In the genomic region with DNA sequence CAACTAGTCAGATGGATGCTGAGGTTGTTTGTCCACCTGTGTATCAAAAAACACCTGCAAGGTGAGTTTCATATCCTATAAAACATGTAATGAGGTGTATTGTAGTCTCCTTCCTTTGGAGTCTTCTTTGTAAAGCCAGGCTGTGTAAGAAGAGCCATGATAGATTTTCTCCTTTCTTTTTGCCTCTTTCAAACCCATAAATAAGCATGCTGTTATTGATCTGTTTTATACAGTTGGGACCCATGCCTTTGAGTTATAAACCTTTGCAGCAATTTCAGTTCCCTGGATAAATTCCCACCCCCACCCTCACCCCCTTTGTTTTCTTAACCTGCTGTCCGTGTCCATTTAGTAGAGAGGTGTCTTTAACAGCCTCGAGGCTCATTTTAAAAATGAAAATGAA, we compare ENCODE assay signal across 25 mouse cellular contexts.
A peak's percentile ranks its signal among the peaks of the same experiment; 100 is the strongest.
DNase-seq lines count a peak whose midpoint lies in the region; ATAC-seq and TF ChIP-seq lines count a peak whose summit lies in the region.
"Had no signal": no experiment of that assay in that cellular context is flagged by ENCODE, and none has a peak within 500 bp of the region (broad histone marks: within the 10 kb centered on the region; RNA-seq: fewer than 3 reads in every experiment).

No protein-coding gene starts in this region.

- 62% methylated on average over 2 of the region's 2 CpGs for WGBS in neural tube, embryonic 12.5 days
- WGBS in midbrain, embryonic 14.5 days, result 63% methylated on average over 2 of the region's 2 CpGs
- WGBS in intestine, embryonic 16.5 days, result 70% methylated on average over 2 of the region's 2 CpGs

- no peaks in the 10 kb centered on the region for H3K9me3 ChIP-seq in neural tube, embryonic 12.5 days
- no peaks in the 10 kb centered on the region for H3K9me3 ChIP-seq in midbrain, embryonic 14.5 days (ENCODE audit: control insufficient read depth, low read length)
- H3K9me3 ChIP-seq in intestine, embryonic 16.5 days (ENCODE audit: control insufficient read depth, low read length), result no peaks in the 10 kb centered on the region
- H3K9me3 ChIP-seq: forebrain, embryonic 10.5 days; forebrain, embryonic 13.5 days; heart, embryonic 12.5 days; heart, embryonic 15.5 days; hindbrain, embryonic 10.5 days; hindbrain, embryonic 13.5 days had no signal

- no peak overlapping the region for H3K27ac ChIP-seq in neural tube, embryonic 12.5 days
- no peak overlapping the region for H3K27ac ChIP-seq in midbrain, embryonic 14.5 days (replicated peaks; ENCODE audit: low read depth, low read length)
- no peak overlapping the region for H3K27ac ChIP-seq in intestine, embryonic 16.5 days (ENCODE audit: low read length)
- H3K27ac ChIP-seq: forebrain, embryonic 10.5 days; forebrain, embryonic 13.5 days; gastrocnemius, adult 2 months; heart, embryonic 15.5 days; hindbrain, embryonic 10.5 days; hindbrain, embryonic 13.5 days had no signal

- peak; percentile 50; the same call in 1 of the 2 replicates for ATAC-seq in neural tube, embryonic 12.5 days (ENCODE audit: low FRiP score, low read depth)
- ATAC-seq in midbrain, embryonic 14.5 days (ENCODE audit: low FRiP score, low TSS enrichment), result no peak
- ATAC-seq in intestine, embryonic 16.5 days, result no peak
- ATAC-seq: CD4-positive, CD25-positive, alpha-beta regulatory T cell, adult 4 months; forebrain, embryonic 13.5 days; forebrain, embryonic 16.5 days; hindbrain, embryonic 16.5 days had no signal

- no peak overlapping the region for H3K4me3 ChIP-seq in neural tube, embryonic 12.5 days
- no peak overlapping the region for H3K4me3 ChIP-seq in midbrain, embryonic 14.5 days (replicated peaks; ENCODE audit: low read depth, low read length)
- no peak overlapping the region for H3K4me3 ChIP-seq in myocyte
- no peak overlapping the region for H3K4me3 ChIP-seq in intestine, embryonic 16.5 days (ENCODE audit: low read length)
- H3K4me3 ChIP-seq: forebrain, embryonic 10.5 days; forebrain, embryonic 13.5 days; gastrocnemius, adult 2 months; heart, embryonic 12.5 days; heart, embryonic 15.5 days; hindbrain, embryonic 10.5 days; hindbrain, embryonic 13.5 days had no signal

- H3K4me1 ChIP-seq in neural tube, embryonic 12.5 days, result no peaks in the 10 kb centered on the region
- H3K4me1 ChIP-seq in midbrain, embryonic 14.5 days (ENCODE audit: control insufficient read depth, insufficient read depth, low read length), result no peaks in the 10 kb centered on the region
- no peaks in the 10 kb centered on the region for H3K4me1 ChIP-seq in intestine, embryonic 16.5 days (ENCODE audit: control insufficient read depth, insufficient read depth, low read length)
- H3K4me1 ChIP-seq: forebrain, embryonic 10.5 days; forebrain, embryonic 13.5 days; heart, embryonic 12.5 days; heart, embryonic 15.5 days; hindbrain, embryonic 10.5 days; hindbrain, embryonic 13.5 days had no signal

- no peak overlapping the region for H3ac ChIP-seq in myocyte (ENCODE audit: control insufficient read depth, insufficient read length)

- H3K36me3 ChIP-seq in neural tube, embryonic 12.5 days, result no peaks in the 10 kb centered on the region
- H3K36me3 ChIP-seq in midbrain, embryonic 14.5 days (ENCODE audit: control insufficient read depth, insufficient read depth, low read length), result no peaks in the 10 kb centered on the region
- H3K36me3 ChIP-seq in myocyte (ENCODE audit: control insufficient read depth, insufficient read depth), result no peaks in the 10 kb centered on the region
- H3K36me3 ChIP-seq in intestine, embryonic 16.5 days (ENCODE audit: control insufficient read depth, insufficient read depth, low read length), result no peaks in the 10 kb centered on the region
- H3K36me3 ChIP-seq: forebrain, embryonic 10.5 days; heart, embryonic 12.5 days; heart, embryonic 15.5 days; hindbrain, embryonic 10.5 days; hindbrain, embryonic 13.5 days had no signal

- H3K4me2 ChIP-seq in neural tube, embryonic 12.5 days (replicated peaks), result no peak overlapping the region
- no peak overlapping the region for H3K4me2 ChIP-seq in midbrain, embryonic 14.5 days (ENCODE audit: low read length)
- H3K4me2 ChIP-seq in myocyte (ENCODE audit: low read depth), result peak overlapping the region; percentile 49
- H3K4me2 ChIP-seq in intestine, embryonic 16.5 days (ENCODE audit: low read depth, low read length), result no peak overlapping the region
- H3K4me2 ChIP-seq: forebrain, embryonic 13.5 days; heart, embryonic 12.5 days; heart, embryonic 15.5 days; hindbrain, embryonic 13.5 days had no signal

- DNase-seq in neural tube, embryonic 10.5 days (ENCODE audit: extremely low spot score, low spot score), result no peak
- peak; percentile 11 for DNase-seq in midbrain, embryonic 14.5 days
- no peak for DNase-seq in layer of hippocampus, adult 9-10 months (ENCODE audit: low spot score)
- DNase-seq: adrenal gland, postnatal 10 days; adrenal gland, postnatal 36 days; cerebellum, adult 18-20 months; cerebellum, adult 9-10 months; cerebellum, postnatal 14 days; gastrocnemius, adult 2 months; gastrocnemius, postnatal 14 days; heart, adult 18-20 months; heart, postnatal 10 days; heart, postnatal 36 days had no signal

- no peaks in the 10 kb centered on the region for H3K79me2 ChIP-seq in myocyte (ENCODE audit: control insufficient read depth, insufficient read depth)

- TF ChIP-seq POLR2A in myocyte (IDR thresholded peaks at IDR 0.05; ENCODE audit: insufficient read length, low read depth), result no peak

- H3K27me3 ChIP-seq in neural tube, embryonic 12.5 days (replicated peaks), result no peaks in the 10 kb centered on the region
- H3K27me3 ChIP-seq in midbrain, embryonic 14.5 days (ENCODE audit: control insufficient read depth, insufficient read depth, low read length), result no peaks in the 10 kb centered on the region
- no peaks in the 10 kb centered on the region for H3K27me3 ChIP-seq in myocyte (ENCODE audit: control insufficient read depth, insufficient read depth, insufficient read length)
- no peaks in the 10 kb centered on the region for H3K27me3 ChIP-seq in intestine, embryonic 16.5 days (replicated peaks; ENCODE audit: control insufficient read depth, insufficient read depth, low read length)
- H3K27me3 ChIP-seq: forebrain, embryonic 13.5 days; heart, embryonic 12.5 days; heart, embryonic 15.5 days; hindbrain, embryonic 13.5 days had no signal

- no peak overlapping the region for H3K9ac ChIP-seq in neural tube, embryonic 12.5 days
- no peak overlapping the region for H3K9ac ChIP-seq in midbrain, embryonic 14.5 days (replicated peaks; ENCODE audit: low read length)
- H3K9ac ChIP-seq in intestine, embryonic 16.5 days (ENCODE audit: low read depth, low read length), result no peak overlapping the region
- H3K9ac ChIP-seq: forebrain, embryonic 13.5 days; heart, embryonic 12.5 days; heart, embryonic 15.5 days; hindbrain, embryonic 13.5 days had no signal

TF ChIP-seq in myocyte, 11 proteins besides CTCF, POLR2A, EP300 and RAD21:
- TF ChIP-seq TCF12 (IDR thresholded peaks at IDR 0.05; ENCODE audit: insufficient read depth, poor library complexity, severe bottlenecking), result no peak
- no peak for TF ChIP-seq TCF3 (IDR thresholded peaks at IDR 0.05; ENCODE audit: insufficient read length, low read depth)
- no peak for TF ChIP-seq POLR2AphosphoS2 (IDR thresholded peaks at IDR 0.05; ENCODE audit: insufficient read length, low read depth)
- TF ChIP-seq SRF (IDR thresholded peaks at IDR 0.05; ENCODE audit: control insufficient read depth, insufficient read length, low read depth), result no peak
- TF ChIP-seq USF1 (IDR thresholded peaks at IDR 0.05; ENCODE audit: low read depth), result no peak
- TF ChIP-seq E2F4 (IDR thresholded peaks at IDR 0.05; ENCODE audit: insufficient read depth), result no peak
- no peak for TF ChIP-seq MYOG (IDR thresholded peaks at IDR 0.05; ENCODE audit: control insufficient read depth in 1 of 3, insufficient read depth in 1 of 3, insufficient read length in 2 of 3, low read depth in 2 of 3)
- no peak for TF ChIP-seq MYOD1 (IDR thresholded peaks at IDR 0.05; ENCODE audit: control insufficient read depth in 1 of 3, insufficient read length in 2 of 3, low read depth in 2 of 3)
